Mouse (Mus musculus): ENCODE results near the gene Arfgef2.

The Arfgef2 gene

GRCm38 (mm10) chr2:166862505-166862904 is 57.1 kb downstream of the Arfgef2 start:
- no peak for DNase-seq

DNA sequence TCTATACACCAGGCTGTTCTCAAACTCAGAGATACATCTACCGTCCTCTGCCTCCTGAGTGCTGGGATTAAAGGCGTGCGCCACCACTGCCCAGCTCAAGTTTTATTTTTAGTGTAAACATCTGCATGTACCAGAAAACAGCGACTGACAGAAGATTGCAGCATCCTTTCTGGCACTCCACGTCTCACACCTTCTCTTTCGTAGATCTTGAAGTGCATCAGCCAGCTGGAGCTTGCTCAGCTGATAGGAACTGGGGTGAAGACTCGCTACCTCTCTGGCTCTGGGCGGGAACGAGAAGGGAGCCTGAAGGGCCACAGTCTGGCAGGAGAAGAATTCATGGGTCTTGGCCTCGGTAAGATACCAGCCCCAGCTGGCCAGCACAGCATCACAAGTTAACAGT is 60.1 kb downstream of the Arfgef2 start:
- no peak for DNase-seq

- no peak for DNase-seq
Measured at GRCm38 (mm10) chr2:166870271-166870865, 65.0 kb downstream of the Arfgef2 start.

DNA sequence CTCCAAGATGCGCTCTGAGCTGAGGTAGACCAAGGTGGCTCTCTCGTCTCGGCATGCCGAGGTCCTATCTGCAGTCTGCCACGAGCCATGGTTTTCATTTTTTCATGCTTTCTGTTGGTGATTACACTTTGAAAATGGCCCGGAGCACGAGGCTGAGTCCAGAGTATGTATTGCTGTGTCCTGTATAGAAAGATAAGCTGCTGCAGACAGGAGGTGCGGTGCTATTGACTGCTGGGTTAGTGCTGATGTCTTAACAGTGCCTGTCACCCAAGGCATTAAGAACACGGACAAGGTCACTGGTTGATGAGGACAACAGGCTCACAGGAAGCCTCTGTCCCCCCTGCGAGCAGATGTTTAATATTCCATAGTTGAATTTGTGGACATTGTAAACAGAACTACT is 65.5 kb downstream of the Arfgef2 start:
- no peak for DNase-seq

DNA sequence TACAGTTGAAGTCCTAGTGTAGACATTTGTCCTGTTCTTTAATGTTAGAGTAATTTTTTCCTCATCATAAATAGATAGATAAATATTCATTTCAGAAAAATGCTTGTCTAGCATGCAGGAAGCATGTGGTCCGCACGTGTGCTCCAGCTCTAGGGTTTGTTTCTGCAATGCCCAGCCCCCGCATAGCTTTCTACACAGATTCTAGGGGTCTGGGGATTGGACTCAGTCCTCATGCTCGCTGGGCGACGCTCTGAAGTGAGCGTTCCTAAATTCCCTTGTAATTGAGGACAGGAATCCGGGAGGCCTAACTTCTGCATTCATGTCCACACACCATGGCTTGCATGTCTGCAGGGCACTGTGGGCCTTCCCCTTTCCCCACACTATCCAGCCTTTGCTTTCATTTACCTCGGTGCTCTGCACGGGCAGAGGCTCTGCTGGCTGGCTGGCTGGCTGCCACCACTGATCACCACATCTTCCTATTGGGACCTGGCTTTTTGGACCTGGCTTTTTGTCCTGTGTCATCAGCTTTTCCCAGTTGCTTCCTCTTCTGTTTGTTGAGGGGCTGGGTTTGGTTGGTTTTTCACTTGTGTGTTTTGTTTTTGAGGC is 69.4 kb downstream of the Arfgef2 start:
- DNase-seq: no peak

DNA sequence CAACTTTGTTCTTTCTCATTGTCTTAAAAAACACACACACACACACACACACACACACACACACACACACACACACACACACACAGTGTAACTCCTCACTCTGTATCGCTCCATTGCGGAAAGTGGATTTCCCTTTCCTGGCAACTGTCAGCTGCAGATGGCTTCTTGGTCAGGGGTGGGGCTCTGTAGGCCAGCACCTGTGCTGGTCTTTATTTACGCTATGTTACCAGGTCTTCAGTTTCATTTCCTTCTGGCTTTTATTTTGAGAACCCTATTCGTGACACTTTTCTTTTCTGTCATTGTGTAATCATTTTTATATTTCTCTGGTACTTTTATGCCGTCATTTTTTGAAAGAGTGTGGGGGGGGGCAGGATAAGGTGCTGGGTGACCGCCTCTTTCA is 70.2 kb downstream of the Arfgef2 start:
- peak in 1 of 2 experiments; percentile 30 for DNase-seq

DNA sequence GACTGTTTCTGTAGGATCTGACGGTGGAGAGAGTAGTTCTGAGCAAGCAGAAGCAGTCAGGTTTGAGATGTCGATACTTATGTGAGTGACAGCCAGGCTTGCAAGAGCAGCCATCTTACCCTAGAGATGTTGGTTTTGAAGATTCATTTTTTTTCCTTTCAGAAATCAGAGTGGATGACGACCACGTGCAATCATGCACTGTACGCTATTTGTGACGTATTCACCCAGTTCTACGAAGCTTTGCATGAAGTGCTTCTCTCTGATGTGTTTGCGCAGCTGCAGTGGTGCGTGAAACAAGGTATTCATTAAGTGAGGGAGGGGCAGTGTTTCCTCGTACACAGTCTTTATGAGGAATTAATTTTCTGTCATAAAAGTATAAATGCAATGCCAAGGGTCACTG is 70.9 kb downstream of the Arfgef2 start:
- DNase-seq: no peak

DNA sequence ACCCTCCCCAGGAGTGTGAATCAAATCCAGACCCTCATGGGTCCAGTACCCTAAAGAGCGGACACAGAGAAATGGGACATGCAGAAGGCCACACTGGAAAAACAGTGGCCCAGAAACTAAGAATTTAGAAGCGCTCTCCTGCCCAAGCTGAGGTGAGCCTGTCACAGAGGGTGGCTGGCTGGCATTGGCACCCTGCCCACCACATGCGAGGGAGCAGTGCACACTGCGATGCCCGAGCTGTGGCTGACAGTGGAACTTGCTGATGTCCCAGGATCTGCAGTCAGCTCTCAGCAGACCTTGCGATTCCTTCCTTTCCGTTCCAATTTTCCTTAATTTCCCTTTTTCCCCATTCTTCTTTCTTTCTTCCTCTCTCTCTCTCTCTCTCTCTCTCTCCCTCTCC is 79.7 kb downstream of the Arfgef2 start:
- no peak for DNase-seq

DNA sequence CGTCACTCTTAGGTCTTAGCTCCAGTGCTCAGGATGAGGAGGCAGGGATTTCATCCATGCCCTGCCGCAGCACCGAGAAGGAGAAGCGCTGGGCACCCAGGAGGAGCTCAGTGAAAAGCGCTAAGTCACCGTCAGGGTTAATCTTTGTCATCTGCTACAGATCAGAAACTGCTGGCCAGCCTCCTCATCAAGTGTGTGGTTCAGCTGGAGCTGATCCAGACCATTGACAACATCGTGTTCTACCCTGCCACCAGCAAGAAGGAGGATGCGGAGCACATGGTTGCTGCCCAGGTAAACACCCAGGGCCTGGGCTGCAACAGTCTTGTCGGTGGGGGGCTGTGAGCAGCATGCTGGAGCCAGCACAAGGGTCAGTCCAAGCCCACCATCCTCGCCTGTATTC is 80.2 kb downstream of the Arfgef2 start:
- DNase-seq: no peak

DNA sequence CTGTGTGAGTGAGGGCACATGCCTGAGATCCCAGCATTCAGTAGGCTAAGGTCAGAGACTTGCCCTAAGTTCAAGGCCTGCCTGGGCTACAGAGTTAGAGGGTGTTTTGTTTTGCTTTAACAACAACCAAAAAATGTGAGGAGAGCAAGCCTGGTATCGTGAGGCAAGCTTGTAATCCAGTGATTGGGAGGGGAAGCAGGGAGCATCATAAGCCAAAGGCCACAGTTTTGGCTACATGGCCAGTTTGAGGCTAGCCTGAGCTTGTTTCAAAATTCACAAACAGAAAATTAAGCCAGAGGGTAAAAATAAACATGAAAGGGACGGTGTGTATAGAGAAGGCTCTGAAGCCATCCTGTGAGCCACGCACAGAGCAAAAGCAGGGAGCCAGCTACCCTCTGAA is 80.8 kb downstream of the Arfgef2 start:
- DNase-seq: no peak

DNA sequence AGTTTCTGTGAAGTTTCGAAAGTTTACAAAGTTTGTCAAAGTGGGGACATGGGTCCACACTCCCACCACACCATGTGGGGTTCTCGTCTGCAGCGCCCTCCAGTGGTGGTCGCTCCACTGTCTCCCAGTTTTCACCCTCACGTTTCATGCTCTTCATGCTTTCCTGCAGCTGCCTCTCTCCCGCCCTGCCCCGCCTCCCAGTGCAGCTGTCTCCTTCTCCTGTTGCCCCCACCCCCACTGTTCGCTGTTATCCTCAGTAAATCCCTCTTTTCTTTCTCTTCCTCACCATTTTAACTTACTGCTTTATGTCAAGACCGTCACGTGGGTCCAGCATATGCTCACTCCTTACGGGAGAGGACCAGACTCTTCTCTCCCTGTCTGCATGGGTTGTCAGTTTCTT is 82.4 kb downstream of the Arfgef2 start:
- peak in 1 of 2 experiments; percentile 11 for DNase-seq

DNA sequence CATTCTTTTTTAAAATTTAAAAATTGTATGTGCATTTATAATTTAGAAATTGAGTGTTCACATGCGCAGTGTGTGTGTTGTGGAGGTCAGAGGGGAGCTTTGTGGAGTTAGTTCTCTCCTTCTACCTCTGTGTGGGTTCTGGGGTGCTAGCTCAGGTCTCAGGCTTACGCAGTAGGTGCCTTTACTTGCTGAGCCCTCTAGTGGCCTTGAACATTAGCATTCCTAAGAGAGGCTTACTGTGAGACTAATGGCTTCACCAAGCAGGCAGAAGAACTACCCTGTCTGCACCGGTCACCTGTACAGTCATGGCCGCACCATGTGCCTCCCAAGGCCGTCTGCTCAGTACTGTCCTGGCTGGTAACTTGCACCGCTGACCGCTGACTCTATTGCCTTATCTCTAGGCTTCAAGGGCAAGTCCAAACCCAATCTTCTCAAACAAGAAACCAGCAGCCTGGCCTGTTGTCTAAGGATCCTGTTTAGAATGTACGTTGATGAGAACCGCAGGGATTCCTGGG is 86.0 kb downstream of the Arfgef2 start:
- DNase-seq: no peak

GRCm38 (mm10) chr2:166892158-166892680 is 86.8 kb downstream of the Arfgef2 start:
- no peak for DNase-seq

- no peak for DNase-seq
Measured at GRCm38 (mm10) chr2:166893036-166893435, 87.6 kb downstream of the Arfgef2 start.

- DNase-seq: no peak
Measured at GRCm38 (mm10) chr2:166896368-166896767, 91.0 kb downstream of the Arfgef2 start.

DNA sequence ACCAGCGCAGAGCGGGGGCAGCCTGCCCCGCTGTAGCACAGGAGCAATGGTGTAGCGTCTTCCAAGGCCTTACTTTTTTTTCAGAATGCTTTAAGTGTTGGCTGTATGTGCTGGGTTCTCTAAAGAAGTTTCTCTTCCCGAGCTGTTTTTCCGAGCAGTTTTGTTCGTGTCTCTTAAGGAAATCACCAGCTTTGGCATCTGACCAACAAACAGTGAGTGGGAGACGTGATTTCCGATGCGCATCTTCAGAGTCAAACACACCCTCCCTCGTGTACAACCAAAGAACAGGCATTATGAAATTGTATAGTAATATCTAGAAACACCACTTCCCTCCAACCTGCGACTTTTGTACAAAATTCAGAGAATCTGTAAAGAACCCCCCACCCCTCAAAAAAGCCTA is 91.6 kb downstream of the Arfgef2 start:
- no peak for DNase-seq

DNA sequence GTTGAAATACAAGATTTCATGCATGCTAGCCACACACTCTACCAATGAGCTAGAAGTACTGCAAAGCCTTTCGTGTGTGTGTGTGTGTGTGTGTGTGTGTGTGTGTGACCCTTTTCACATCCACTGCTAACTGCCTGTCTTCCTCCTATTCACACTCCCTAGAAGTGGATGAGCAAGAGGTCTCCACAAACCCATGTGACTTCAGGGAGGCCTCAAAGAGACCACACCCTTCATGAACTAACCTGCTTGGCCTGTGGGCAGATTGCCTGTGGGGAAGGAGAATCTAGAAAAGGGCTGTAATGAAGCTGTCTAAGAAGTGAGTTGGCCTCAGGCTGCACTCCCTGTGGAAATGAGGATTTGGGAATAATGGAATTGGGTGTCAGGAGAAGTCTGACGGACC is 93.8 kb downstream of the Arfgef2 start:
- no peak for DNase-seq

GRCm38 (mm10) chr2:166899746-166900145 is 94.4 kb downstream of the Arfgef2 start:
- no peak for DNase-seq

DNA sequence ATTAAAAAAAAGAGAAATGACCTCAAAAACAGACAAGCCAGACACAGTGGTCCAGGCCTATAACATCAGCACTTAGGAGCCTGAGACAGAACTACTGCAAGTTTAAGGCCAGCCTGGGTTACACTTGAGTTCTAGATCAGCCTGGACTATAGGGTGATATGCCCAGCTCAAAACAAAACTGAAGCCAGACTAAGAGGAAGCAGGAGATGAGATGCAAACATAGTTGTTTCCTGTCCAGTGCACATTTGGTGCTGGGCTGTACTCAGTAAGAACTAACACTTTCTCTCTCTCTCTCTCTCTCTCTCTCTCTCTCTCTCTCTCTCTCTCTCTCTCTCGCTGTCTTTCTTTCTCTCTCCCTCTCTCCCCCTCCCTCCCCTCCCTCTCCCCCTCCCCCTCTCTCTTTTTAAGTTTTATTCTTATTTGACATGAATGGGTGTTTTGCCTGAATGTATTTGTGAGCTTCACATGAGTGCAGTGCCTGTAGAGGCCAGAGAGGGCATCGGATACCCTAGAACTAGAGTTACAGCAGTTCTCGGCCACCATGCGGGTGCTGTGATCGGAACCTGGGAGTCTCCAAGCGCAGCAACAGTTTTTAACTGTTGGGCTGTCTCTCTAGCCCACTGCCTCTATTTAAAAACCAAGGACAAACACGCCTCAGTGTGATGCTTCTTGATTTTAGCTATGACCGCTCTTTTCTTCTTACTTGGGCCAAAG is 95.6 kb downstream of the Arfgef2 start:
- DNase-seq: no peak

GRCm38 (mm10) chr2:166903719-166904282 is 98.4 kb downstream of the Arfgef2 start:
- DNase-seq: no peak

GRCm38 (mm10) chr2:166905711-166906522 is 100.5 kb downstream of the Arfgef2 start, which contains the start of gene Cse1l:
Gene Cse1l (plus strand): TSS chr2:166906040.
- peak; percentile 97 to 98 for DNase-seq

DNA sequence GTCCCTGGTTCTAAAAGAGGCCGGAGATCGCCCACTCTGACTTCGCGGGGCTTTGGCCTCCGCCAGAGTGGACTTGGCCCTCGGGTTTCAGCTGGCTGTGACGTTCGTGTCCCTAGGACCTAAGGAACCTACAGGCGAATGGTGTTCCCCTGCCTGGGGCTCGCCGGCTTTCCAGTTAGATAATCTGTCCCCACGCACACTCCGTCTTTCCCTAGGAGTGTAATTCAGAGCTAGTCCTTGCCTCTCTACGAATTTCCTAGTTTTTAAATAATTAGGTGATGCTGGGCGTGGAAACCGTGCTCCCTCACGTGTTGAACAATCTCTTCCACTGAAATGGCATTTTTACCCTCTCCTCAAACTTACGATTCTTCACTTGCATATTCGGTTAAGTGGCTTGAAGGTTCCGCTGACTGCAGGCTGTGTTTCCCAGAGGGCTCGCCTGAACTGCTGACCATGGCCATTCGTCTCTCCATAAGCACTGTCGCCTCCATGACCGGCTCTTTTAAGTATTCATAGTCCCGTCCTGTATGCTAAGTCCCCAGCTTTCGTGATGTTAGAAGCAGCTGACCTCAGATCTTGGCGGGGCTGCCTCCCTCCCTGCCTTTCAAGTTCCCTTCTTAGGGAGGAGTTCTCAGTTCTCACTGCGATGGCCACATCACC is 101.3 kb downstream of the Arfgef2 start:
- DNase-seq: no peak

All from thymus, postnatal 36 days (tissue).